Mouse (Mus musculus) frontal cortex, postnatal 14 days (tissue): ENCODE measurements around the gene Prf1.

ENCODE experiments used
- DNase-seq, 2 experiments: peaks; one replicate each; pipeline ENCODE4 v3.0.0; 2022; ENCODE audit warnings: low spot score in 2 of 2

The Prf1 gene

GRCm38 (mm10) chr10:61340247-61340646 is 42.6 kb downstream of the Prf1 start:
- no peak for DNase-seq

GRCm38 (mm10) chr10:61341045-61341444 is 43.4 kb downstream of the Prf1 start:
- no peak for DNase-seq

- DNase-seq: peak in 1 of 2 experiments; percentile 75
Measured at GRCm38 (mm10) chr10:61341557-61341956, 43.9 kb downstream of the Prf1 start.

GRCm38 (mm10) chr10:61342750-61343149 is 45.1 kb downstream of the Prf1 start:
- no peak for DNase-seq

- peak in 1 of 2 experiments; percentile 36 for DNase-seq
Measured at GRCm38 (mm10) chr10:61343950-61344349, 46.3 kb downstream of the Prf1 start.

GRCm38 (mm10) chr10:61345179-61345578 is 47.5 kb downstream of the Prf1 start:
- no peak for DNase-seq

- no peak for DNase-seq
Measured at GRCm38 (mm10) chr10:61346374-61346773, 48.7 kb downstream of the Prf1 start.

- DNase-seq: no peak
Measured at GRCm38 (mm10) chr10:61351216-61351615, 53.6 kb downstream of the Prf1 start.
